Mouse (Mus musculus) urinary bladder, postnatal 10 days (tissue): ENCODE measurements around the gene Adora1.

Source experiments
- DNase-seq: peaks from one replicate; pipeline ENCODE4 v3.0.0; 2022; ENCODE audit warnings: low spot score

Gene Adora1

DNA sequence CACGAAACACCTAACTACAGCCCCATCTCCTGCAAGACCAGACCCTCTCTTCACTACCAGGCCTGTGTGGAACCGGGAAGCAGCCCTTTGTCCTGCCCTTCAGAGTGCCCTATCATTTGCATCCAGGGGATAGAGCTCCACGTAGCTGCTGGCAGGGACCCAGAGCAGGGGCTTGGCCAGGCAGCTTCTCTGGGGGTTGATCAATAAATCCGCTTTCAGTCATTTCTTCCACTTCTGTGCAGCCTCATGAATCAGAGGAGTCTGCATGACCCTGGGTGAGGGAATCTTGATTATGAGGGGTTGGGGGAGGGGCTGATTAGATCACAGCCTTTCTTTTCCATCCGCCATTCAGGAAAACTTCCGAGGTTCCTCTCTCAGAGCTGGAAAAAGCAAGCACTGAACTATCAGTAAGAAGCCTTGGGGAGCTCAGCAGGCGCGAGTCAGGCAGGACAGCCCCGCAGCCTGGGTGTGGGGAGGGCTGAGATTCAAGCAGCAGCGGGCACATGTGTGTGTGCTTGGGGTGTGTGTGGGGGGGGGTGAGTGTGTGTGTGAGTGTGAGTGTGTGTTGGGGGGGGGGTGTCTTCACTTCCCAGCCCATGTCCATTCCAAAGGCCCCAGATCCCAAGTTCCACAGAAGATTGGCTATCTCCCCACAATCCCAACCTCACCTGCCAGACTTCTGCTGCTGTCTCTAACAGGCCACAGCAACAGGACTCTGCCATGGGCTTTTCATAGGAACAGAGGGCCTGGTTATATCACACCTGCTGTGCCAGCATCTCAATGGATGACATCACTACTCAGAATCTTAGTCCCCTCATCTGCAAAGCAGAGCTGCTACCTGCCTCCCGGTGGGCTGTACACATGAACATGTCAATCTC, 19.2 kb downstream of the Adora1 start:
- DNase-seq = no peak

DNA sequence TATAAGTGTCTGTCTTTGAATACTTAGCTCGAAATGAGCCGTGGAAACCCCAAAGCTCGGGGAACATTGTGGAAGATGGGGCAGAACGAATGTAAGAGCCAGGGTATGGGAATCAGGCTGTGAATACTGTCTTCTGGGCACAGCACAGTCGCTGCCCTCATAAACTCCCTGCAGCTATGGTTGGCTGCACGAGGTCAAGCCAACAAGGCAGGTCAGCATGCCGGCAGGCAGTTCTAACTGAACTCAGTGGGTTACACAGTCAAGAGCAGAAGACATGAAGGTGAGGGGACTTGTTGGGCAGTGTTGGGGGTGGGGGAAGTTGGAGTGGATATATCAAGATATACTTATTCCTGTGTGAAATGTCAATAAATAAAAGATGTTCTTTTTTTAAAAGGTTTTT, 20.2 kb downstream of the Adora1 start:
- DNase-seq = no peak

DNA sequence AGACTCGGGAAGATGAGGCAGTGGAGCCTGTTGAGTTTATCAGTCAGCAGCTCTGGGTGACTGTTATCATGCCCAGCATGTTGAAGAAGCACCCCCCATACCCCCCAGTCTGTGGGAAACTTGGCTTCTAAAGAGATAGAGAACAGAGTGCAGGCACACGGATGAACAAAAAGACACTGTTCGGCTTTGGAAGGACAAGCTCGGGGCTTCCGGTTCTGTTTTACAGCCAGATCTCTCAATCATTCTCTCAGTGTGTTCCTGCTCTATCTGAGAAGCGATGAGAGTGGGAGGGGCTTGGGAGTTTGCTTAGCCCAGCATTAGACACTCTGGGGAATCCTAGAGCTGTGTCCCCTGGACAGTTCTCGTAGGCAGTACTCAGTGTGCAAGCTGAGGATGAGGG, 21.8 kb downstream of the Adora1 start:
- no peak for DNase-seq

DNA sequence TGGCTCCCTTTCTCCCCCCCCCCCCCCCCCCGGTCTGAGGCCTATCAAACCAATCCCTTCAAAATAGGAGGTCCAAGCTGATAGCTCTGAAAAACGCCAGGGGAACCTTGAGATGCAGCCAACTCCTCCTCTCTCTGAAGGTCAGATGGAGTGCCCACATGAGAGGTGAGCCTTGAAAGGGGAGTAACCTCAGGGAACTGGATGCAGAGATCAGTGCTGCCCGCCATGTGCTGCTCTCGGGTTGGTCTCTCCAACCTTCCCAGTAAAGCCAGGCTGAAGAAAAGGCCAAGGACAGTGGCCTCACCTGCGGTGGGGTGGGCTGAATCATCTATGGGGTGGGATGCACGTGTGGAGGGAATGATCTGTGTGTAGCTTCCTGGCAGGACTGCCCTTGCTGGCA, 22.9 kb downstream of the Adora1 start:
- no peak for DNase-seq

DNA sequence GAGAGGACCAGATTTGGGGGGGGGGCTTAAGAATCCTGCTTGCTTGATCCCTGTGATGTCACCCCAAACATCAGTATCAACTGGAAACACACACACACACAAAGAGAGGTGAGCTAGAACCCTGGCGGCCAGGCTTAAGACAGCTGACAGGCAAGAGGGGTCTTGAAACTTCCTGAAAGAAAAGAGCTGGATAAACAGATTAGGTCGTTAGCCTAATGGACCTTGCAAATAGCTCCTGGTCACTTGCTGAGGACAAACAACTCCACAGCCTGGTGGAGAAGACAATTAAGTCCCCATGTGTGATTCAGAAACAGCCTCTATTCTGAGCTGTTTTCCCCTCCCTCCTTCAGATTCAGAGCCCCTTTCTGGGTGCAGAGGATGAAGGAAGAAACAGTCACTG, 23.6 kb downstream of the Adora1 start:
- no peak for DNase-seq

DNA sequence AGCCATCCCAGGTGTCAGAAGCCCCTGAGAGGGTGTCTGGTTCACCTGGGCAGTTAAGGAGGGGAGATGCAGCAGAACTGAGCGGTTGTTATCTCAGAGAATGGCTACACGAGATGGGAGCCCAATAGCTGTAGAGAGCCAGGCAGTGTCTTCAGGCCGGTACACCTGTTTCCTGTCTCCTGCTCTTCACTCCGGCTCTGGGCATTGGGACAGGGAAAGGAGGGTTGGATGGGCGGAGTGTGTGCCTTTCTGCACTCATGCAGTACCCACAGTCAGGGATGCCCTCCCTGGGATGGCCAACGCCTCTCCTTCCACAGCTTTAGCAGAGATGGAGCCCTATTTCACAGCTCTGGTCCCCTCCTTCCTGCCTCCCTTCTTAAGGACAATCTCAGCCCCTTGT, 24.2 kb downstream of the Adora1 start:
- DNase-seq = no peak

DNA sequence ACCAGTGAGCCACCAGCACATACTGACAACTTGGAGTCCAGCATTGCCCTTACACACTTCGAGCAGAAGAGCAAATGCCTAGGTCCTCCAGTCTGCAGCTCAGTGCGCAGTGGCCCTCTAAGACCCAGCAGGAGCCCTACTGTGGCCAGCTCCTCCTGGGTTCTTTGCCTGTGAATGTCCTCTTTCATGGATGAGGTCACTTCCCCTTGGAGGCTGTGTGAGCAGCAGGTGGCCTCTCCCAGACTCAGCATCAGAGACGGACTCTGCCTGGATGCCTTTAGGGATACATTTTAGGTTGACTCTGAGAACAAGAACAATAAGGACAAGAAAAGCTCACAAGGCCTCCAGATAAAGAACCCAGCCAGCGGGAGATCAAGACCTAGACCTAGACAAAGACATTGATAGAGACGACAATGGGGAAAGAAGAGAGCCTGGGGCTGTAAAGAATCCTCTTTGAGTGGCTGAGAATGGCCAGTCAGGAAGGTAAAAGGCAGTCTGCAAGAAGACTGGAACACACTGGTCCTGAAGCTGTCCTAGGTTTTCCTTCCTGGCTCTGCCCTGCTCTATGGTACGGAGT, 25.0 kb downstream of the Adora1 start:
- DNase-seq = no peak

DNA sequence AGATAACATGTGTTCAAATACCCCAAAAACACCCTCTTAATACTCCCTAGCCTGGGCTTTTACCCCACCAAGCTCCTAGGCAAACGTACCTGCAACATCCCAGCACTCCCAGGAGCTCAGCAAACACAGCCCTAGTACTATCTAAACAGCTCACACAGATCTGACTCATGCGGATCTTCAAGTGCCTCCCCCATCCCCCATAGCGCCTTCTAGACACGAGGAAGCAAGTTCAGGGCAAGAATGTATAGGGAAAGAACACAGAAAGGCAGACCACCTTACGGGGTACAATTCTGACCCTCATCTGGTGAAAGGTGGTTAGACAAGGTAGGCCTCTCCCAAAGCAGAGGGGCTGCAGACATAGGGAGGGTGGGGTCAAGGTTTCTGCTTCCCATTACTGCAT, 29.1 kb downstream of the Adora1 start:
- DNase-seq = no peak

DNA sequence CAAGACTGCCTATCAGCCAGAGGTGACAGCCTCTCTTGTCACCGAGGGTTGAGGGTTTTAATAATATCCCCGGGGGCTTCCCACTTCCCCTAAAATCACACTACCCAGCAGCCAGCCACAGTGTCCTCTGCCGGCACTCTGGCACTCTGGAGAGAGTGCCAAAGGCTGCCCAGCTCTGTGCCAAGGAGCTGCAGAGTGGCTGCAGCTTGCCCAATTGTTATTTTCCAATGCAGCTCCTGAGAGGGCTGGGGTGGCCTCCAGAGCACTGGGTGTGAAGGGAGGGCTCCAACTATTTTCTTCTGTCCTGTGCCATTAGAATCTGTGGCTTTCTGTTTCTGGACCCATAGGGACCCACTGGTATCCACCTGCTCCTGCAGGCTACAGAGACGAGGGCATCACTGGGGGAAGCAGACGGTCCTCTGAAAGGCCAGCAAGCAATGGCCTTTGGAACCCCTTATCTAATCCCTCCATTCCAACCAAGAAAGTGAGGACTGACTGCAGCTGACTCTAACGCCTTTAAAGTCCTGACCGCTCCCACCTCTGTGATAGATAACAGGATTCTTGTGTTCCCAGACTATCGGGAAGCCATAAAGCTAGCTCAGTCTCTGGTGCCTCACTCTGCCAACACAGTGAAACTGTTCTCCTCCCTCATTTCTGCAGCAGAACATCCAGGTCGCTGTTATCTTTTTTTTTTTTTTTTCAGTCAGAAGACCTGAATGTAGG, 29.8 kb downstream of the Adora1 start:
- DNase-seq = no peak

DNA sequence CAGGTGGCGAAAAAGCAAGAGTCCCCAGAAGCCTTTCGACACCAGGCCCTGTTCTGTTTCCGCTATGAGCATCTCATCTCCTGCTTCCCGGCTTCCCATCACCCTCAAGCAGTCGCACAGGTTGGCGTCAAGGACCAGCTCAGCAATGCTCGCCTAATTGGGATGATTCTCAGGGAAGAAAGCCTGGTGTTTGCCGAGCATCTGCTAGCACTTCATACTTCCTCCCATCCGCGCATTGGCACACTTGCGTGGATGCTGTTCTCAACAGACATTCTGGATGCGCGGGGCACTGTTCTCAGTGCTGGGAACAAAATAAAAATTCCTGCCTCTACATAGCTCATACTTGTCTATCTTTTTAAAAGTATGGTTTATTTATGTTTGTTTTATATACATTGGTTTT, 31.0 kb downstream of the Adora1 start:
- no peak for DNase-seq

DNA sequence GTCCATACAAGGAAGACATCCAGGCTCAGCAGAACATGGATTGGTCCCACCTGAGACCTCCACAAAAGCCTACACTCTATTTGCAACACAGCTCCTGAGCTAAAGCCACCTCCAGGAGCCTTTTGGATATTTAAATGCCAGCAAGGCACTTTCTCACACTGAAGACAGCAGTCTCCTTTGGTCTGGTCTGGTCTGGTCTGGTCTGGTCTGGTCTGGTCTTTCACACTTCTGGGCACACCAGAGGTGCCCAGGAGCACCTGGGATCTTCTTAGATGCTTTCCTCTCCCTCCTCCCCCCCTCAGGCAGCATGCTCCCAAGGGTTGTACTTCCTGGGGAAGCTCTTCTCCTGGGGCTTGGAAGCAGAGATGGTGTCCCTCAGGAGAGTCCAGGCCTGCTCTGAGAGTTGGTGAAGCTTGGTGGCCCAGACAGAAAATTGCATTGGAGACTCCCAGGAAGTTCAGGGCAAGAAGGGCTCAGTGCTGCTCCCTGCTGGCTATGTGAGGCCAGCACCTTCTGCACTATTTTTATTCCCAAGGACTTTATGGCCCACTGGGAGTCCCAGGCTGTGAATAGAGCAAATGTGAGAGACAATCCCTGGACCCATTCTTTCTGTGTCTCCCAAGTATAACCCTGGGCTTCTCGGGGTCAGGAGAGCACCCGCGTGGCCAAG, 33.3 kb downstream of the Adora1 start:
- DNase-seq = no peak

DNA sequence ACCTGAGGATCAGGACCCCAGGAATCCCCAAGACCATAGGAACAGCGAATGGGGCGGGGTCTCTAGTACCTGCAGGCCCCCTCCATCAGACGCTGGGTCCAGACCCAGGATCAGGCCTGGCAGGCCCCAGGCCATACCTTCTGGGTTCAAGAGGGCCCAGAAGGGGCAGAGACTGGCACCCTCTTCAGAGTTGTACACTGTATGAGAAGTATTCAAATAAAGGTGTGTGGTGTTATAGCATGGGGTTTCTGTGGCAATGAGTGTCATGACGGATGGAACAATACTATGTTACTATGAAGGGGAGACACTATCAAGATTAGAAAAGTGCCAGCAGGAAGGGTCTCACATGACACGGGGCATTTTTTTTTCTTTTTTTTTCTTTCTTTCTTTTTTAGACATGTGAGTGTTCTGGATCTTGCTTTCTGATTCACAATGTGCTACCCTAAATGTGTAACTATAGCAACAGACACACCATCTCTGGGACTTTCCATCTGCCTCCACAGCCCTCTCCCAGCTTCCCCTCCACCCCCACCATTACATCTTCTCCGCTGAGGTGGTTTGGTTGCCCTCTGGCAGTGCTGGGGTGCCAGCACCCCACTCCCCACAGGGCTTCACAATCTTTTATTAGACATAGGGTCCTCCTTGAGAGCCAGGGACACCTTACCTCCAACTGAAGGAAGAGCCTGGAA, 34.1 kb downstream of the Adora1 start:
- no peak for DNase-seq

DNA sequence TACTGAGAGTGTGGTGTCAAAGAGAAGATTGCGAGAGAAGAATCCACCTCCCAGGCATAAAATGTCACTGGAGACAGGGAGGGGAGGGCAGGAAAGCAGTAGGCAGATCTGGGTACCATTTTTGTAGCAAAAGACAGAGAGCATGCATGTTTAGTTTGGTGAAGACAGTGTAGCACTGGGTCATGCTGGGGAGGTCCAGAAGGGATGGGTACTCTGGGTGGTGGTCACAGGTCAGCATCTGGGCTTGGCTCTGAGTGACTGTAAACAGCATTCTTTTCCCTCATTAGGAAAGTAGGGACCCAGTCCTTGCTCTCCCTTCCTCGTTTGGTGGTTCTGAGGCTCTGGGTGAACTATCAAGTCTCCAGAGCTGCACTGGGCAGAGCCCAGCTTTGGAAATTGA, 34.8 kb downstream of the Adora1 start:
- DNase-seq = no peak

DNA sequence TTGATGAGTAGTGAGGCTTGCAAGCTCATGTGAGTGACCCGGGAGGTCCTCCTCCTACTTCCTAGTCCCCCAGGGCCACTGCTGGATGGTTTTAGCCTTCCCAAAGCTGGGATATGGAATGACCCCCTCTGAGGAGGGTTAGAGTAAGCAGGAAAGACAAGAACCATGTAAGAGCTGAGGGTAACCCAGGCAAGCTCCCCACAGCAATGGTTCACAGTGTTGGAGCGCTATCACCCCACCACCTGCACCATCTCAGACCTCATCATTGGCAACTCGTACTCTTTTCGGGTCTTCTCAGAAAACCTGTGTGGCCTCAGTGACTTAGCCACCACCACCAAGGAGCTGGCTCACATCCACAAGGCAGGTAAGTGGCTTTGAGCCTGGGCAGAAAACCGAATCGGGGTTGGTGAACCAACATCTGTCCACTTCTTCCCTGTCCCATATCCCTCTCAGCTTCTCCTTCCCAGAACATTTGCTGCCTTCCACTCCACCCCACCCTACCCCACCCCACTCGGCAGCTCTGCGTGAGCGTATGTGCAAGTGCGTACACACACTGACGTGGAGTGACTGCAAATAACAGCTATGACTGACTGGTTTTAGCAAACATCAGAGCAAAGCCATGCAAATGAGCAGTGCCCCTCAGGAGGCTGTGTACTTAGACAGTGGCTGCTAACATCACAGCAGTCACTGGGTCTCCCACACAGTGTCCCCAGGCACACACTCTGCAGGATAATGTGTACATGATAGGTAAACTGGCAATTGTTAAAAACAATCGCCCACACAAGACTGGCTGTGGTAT, 36.8 kb downstream of the Adora1 start:
- no peak for DNase-seq

DNA sequence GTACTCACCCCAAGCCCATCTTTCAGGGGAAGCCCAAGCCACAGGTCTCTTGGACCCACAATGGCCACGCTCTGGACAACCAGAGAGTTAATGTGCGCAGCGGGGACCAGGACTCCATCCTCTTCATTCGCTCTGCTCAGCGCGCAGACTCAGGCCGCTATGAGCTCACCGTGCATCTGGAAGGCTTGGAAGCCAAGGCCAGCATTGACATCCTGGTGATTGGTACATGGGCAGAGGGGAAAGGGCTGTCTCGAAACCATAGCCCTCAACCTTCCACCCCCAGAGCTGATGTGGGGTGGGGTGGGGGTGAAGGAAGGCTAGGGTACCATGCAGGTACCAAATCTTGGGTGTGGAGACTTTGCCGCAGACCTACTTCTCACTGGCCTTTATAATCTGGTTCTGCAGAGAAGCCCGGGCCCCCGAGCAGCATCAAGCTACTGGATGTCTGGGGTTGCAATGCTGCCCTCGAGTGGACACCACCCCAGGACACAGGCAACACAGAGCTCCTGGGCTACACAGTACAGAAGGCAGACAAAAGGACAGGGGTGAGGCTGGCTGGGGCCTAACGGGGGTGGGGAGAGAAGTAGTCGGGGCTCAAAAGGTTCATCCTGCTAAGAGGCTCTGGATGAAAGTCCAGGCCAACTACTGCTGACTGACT, 37.8 kb downstream of the Adora1 start:
- no peak for DNase-seq

DNA sequence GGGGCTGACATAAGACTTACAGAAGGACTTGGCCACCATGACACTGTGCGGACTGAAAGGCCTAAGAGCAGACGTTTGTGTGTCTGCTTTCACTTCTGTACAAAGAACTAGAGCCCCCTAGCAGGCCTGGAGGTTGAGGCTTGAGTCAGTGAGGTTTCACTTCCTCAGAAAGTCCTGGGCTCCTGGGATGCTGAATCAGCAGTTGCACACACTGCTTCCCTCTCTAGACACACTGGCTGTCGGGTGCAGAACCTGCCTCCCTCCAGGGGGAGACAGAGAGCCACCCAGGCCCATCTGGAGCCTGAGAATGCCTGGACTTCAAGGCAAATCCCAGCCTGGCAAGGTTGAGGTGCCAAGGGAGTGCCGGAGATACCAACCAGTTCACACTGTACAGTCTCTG, 38.8 kb downstream of the Adora1 start:
- peak; percentile 23 for DNase-seq

DNA sequence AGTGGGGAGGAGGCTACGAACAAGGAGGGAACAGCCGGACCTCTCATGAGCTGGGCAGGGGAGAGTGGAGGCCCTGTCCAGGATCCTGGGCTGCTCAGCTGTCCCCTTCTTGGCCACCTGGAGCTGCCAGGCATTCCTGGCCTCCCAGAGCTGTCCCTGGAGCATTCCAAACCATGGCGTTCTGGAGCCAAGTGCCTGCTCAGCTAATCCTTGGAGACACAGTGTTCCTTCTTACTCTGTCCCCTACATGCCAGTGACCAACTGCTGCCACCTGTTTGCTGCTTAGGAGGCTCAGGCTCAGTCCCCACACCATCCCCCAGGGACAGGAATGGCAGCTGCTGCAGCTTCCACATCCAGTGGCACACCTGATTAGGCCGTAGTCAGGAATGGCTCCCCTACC, 39.3 kb downstream of the Adora1 start:
- DNase-seq = no peak

DNA sequence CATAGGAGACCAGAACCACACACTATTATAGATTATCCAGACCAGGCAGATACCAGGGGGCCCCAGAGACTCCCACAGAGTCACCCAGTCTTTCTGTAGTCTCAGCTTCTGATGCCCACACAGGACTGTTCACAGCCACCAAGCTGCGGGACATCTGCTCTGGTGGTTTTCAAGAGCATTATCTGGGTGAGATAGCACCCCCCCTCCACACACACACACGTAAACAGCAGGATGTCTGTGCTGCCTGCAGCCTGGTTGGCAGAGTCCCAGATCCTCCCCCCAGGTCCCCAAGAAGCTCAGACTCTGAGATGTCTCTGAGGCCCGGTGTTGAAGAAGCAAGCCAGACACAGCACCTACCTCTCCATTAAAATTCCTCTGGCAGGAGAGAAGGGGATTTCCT, 39.7 kb downstream of the Adora1 start:
- DNase-seq = no peak

DNA sequence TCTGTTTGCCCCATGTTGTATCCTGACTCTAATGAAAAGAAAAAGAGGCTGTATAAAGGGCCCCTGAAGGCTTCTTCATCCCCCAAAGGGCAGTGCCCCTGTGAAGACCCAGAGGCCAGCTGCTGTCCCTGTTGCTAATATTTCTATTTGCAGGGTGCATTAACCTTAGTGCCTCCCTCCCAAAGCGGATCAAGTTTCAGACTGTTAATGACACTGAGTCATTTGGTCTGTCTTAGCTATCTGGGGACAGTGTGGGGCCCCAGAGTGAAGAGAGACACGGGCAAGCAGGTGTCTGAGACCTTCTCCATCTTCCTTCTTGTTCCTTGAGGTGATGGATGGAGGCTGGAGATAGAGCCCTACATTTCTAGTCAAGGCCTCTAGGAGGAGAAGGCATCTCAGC, 40.1 kb downstream of the Adora1 start:
- no peak for DNase-seq

DNA sequence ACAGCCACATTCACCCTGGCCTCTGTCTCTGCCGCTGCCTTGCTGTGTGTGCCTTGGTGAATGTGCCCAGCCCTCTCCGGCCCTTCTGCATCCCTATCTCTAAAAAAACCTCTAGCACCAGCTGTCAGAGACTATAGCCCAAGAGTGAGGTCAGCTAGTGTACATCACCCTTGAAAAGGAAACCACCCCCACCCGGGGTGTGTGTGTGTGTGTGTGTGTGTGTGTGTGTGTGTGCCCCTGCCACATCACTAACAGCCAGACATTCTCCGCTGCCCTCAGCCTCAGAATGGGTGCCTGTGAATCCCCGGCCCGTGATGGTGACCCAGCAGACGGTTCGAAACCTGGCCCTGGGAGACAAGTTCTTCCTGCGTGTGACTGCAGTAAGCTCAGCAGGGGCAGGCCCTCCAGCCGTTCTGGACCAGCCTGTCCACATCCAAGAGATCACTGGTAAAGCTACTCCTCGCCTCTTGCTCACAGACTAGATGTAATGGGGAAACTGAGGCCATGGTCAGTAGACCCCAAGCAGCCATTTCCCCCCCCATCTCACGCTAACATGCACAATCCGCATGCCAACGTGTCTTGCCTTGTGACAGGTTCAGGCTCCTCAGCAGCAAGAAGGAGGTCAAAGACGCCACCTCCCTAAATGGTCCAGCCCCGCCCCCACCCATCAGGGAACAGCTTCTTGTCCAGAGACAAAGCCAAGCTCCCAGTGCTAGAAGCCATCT, 40.8 kb downstream of the Adora1 start:
- no peak for DNase-seq
